Mouse (Mus musculus) lung, adult 18-20 months (tissue): ENCODE data around the gene Ccdc57.

Experiments
- DNase-seq, 2 experiments: peaks; one replicate each; pipeline ENCODE4 v3.0.0; 2022; ENCODE audit warnings: mixed read lengths in 2 of 2

The Ccdc57 gene

DNA sequence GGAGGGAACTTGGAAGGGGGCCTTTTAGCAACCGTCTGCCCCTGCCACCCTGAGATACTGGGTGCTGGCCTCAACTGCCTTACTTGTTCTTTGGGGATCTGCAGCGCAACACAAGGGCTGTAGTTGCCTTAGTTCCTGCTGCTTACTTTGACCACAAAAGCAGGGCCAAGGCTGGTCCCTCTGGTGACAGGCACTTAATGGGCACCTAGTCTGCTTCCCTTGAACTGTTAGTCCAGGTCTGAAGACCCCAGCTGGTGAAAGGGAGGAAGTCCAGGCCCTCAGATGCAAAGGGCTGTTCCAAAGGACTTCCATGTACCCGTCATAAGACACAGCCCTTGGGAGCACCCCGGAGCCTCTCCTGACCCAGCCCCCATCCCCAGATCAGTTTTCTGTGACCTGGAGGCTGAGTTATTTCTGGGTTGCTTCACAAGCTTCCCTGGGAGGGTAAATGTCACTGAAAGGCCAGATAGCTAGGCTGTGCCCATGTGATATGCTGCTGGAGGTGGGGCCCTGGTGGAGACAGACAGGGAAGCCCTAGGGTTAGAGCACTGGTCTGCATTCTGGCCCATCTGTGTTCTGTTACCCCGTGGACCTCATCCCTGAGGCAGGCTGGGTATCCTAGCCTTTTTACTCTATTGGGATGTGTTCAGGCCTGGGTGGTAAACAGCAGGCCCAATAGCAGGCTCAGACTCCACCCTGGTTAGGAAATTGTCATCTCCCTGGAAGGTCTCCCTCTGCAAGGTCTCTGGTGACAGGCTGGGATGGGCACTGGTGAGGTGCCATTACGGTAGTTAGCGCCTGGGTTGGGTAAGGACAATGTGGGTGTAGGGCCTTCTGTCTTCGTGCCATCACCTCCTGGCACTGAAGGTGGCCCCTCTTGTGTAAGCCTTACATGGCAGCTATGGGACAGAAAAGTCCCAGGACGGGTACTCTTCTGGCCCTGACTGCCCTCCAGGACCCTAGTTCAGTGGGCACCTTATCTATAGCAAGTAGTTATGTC, 19.4 kb upstream of the Ccdc57 start:
- DNase-seq, result no peak

DNA sequence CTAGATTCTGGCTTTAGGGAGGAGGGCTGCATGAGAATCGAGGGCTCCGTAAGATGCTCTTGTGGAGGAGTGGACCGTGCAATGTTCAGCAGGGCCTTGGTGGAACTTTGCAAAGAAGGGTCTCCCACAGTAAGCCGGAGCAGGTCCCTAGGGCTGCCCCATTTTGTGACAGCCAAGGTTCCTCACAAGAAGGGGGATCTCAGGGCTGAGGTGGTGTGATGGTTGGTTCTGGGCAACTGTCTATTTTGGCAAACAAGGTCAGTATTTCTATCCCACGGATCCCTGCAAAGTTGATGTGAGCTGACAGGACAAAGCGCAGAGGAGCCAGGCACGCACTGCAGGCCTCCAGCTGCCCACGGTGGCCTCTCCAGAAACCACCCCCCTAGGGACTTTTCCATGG, 18.6 kb upstream of the Ccdc57 start:
- DNase-seq, result no peak

- peak; percentile 93 to 95 for DNase-seq
Observed at GRCm38 (mm10) chr11:120950281-120951202, 17.9 kb upstream of the Ccdc57 start.

DNA sequence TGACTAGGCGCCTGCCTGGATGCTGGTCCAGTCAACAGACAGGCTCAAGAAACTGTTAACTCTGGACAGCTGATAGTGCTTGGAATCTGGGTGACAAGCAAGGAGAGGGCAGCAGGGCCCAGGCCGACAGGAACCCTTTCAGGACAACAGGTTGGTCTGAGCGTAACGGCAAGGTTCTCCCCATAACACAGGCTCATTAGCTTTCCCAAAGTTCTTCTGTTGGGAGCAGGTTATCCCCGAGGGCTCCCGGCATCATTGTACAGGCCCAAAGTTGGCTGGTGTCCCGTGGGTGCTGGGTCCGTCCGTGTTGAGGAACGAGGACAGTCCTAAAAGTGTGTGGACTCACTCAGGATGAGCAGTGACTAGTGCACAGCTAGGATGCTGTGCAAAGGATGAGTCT, 17.2 kb upstream of the Ccdc57 start:
- DNase-seq, result no peak

DNA sequence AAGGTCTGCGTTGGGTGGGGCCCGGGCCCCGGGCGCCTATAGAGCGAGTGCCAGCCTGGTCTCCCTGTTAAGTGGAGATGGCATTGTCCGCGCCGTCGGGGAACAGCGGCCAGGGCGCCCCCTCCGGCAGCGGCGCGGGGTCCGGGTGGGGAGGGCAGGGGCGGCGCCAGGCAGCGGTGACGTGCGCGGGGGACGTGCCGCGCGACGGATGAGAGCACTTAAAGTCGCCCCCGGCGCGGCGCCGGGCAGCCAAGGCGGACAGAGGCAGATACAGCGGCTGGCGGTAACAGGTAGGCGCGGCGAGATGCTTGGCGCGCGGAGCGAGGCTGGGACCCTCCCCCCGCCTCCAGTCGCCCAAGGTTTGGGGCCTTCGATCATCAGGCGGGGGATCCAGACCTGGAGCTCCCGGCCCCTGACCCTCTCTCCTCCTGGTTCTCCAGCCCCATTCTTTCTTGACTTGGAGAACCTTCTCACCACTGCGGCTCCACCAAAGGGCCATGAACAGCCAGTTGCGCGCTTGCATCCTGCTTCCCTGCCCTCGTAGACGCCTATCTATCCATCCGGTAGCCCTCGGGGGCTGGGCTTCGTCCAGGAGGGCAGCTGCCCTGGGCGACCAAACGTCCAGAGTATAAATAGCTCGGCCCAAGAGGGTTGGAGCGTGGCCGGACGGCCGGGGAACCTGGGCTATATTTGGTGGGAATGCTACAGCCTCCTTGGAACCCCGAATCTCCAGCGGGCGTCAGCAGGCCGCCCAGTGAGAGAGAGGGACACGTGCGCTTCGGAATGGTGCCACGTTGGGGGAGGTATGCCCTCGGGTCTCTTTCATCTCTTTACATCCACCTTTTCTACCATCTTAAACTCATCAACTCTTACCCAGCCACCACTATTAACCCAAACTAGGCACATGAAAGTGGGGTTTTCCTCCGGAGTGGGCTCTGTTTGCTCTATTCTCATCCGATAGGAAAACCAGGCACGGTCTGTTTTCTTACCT, 16.5 kb upstream of the Ccdc57 start:
- DNase-seq, result peak; percentile 31 to 38

- DNase-seq, result no peak
Observed at GRCm38 (mm10) chr11:120948328-120948727, 15.7 kb upstream of the Ccdc57 start, which contains the start of gene Slc16a3. Gene Slc16a3, plus strand, starts transcription at chr11:120948480.

- no peak for DNase-seq
Observed at GRCm38 (mm10) chr11:120945926-120946325, 13.3 kb upstream of the Ccdc57 start.

DNA sequence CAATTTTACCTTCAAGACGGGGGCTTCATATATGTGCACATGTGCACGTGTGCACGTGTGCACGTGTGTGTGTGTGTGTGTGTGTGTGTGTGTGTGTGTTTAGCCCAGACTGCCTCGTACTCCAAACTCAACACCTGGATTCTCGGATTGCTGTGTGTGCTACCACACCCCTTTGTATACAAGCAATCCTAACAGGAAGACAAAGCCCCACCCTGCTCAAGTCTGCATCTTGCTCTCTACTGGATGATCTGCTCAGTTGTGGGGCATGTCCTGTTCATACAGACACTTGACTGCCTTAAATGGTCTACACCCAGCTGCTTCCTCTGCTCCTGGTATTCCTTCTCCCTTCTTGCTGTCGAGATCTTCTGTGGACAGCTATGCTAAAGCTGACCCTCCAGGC, 12.6 kb upstream of the Ccdc57 start:
- DNase-seq, result no peak

GRCm38 (mm10) chr11:120940959-120941358, 8.3 kb upstream of the Ccdc57 start:
- DNase-seq, result no peak

- DNase-seq, result no peak
Observed at GRCm38 (mm10) chr11:120939712-120940341, 7.2 kb upstream of the Ccdc57 start.

GRCm38 (mm10) chr11:120938795-120939194, 6.1 kb upstream of the Ccdc57 start:
- DNase-seq, result peak in 1 of 2 experiments; percentile 32

GRCm38 (mm10) chr11:120937976-120938375, 5.3 kb upstream of the Ccdc57 start:
- DNase-seq, result no peak

DNA sequence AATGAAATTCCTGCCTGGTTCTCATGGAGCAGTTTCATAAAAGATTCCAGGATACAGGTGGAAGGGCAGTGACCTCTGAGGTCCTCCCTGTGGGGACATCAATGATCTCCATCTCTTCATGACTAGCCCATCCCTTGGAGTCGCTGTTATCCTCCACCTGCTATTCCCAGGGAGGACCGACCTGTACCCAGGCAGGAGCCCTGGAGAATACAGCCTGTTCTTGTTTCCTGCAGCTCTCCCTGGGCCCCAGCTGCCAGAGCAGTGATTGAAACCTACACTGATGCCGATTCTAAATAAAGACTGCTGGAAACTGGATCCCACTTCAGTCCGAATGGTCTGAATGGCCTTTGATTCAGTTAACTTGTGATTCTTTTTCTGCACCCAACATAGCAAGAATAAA, 1.2 kb downstream of the Ccdc57 start:
- no peak for DNase-seq

DNA sequence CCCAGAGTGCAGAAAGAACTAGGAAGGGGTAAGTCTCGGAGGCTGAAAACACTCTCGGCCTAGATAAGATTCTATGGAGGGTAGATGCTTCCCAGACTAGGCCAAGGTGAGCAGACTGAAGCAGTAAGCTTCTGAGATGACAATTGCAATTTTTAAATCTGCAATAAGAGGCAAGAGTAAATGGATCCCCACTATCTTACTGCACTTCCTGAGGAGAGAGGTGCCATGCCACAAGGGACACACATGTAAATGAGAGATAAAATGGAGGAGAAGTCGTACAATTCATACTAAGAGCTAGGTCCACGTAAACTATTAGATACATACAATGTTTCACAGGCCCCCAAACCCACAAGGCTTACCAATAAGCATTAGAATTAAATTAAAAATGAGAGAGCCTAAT, 4.2 kb downstream of the Ccdc57 start:
- DNase-seq, result no peak

GRCm38 (mm10) chr11:120922528-120922927, 10.1 kb downstream of the Ccdc57 start:
- no peak for DNase-seq

DNA sequence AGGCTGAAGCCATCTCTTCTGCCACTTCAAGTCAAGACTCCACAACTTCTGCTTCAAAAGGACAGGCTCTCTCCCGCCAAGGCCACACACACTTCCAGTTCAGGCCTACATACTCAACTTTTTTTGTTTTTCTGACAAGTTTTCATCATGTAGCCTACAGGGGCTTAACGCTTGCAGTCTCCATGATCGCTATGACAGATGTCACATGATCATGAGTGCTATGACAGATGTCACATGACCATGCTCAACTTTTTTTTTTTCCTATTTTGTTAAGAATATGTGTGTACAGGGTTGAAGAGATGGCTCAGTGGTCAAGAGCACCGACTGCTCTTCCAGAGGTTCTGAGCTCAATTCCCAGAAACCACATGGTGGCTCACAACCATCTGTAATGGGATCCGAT, 14.9 kb downstream of the Ccdc57 start:
- no peak for DNase-seq

DNA sequence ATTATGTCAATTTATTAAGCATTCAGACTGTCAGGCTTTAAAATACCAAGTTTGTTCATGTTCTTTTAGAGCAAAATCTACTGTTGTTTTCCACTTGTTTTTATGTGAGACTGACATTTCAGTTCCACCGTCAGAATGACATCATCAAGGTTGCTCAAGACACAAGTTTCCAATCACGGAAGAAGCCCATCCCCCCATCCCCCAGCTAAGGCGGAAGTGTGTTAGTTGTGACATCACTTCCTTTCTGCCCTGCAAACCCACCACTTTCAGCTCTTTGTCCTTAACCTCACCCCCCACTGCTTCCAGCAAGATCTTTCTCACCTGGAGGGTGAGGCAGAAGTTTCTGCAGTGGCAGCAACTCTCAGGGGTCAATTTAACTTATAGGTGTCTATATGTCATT, 16.2 kb downstream of the Ccdc57 start:
- no peak for DNase-seq

GRCm38 (mm10) chr11:120913796-120914195, 18.9 kb downstream of the Ccdc57 start:
- DNase-seq, result no peak

DNA sequence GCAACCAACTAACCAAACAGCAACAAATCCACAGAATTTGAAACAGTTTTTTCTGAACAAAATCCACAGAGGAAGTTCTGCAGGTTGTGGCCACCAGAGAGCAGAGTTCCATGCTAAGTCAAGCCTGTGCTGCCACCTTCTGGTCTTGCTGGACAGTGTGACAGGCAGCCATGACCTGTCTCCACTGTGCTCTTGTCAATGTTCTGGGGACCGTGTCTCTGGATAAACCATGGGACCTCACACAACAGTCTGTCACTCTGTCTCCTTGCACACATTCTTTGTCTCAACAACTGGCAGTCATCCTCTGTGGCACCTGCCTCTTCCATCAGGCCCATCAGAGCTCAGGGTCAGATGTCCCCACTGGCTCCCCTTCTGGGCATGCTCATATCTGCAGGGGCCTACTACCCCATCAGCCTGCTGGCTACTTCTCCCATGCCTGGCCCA, 27.2 kb downstream of the Ccdc57 start:
- peak; percentile 70 to 82 for DNase-seq

GRCm38 (mm10) chr11:120904561-120904960, 28.1 kb downstream of the Ccdc57 start:
- DNase-seq, result no peak

GRCm38 (mm10) chr11:120903159-120903850, 29.4 kb downstream of the Ccdc57 start:
- DNase-seq, result peak; percentile 42 to 48
